Mouse (Mus musculus): Measurements from ENCODE around the gene Pacsin2.
A peak's percentile ranks its signal among the peaks of the same experiment; 100 is the strongest.

DNA sequence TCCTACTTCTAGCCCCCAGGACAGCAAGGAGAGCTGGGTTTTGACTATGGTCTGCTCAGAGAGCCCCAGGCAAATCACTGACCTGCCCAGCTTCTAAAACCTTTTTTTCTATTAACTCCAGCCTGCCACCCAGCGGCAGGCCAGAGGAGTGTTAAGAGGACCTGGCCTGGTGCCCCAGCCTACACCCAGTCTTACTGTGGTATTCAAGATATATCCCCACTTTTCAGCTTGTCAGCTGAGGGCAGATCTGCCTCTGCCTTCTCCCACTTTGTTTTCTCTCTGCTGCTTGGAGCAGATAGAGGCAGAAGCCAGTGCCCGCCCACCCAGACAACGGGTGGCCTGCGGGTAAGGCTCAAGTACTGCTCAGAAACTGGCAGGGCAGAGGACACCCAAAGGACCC lies 89.3 kb downstream of the Pacsin2 start:
- TF ChIP-seq CTCF (IDR thresholded peaks at IDR 0.05; ENCODE audit: extremely low read depth, insufficient read length, insufficient replicate concordance, low read depth, low read length): peak; percentile 73; the same call in 1 of the 2 replicates
- TF ChIP-seq POLR2A (IDR thresholded peaks at IDR 0.05; ENCODE audit: low read depth, low read length): no peak
